Mouse (Mus musculus): ENCODE results near the gene Fkbp2. TPM values are rescaled to one million over a fixed set of nuclear protein-coding genes. Genes with fewer than 3 reads are reported as not detected.

Gene Fkbp2
- polyA plus RNA-seq, 1 experiment from 2014 or later, result 167 TPM

- ChIA-PET CTCF (interaction anchor here (1.2 to 2.0 kb wide), 4 partner anchors 13 to 26 kb away, joined by 4 to 10 read pairs (median 5); partner anchors contain the start of genes Bad and Gpr137), POLR2A (interaction anchor here (2.6 to 5.0 kb wide), 3 partner anchors 9 to 22 kb away, joined by 12 to 75 read pairs (median 44); partner anchors contain the start of genes Bad, Gpr137, Plcb3 and Ppp1r14b)
- DNase-seq (ENCODE audit: low read depth, low spot score), result no peak
- in situ Hi-C loops (cut with MboI; ENCODE audit: low pct_unique_long_range_greater_than_20kb), result no loop called here
- no peaks in the 10 kb centered on the region for H3K27me3 ChIP-seq
- no peak for TF ChIP-seq CTCF (IDR thresholded peaks at IDR 0.05)
- no peak for ATAC-seq
Measured at GRCm38 (mm10) chr19:6954046-6954445, 26.3 kb downstream of the Fkbp2 start.

GRCm38 (mm10) chr19:6952712-6953037, 27.6 kb downstream of the Fkbp2 start:
- POLR2A ChIA-PET, result interaction anchor here (1.0 to 5.0 kb wide), 8 partner anchors 10 to 39 kb away, joined by 4 to 75 read pairs (median 9); partner anchors contain the start of genes Bad, Dnajc4, Esrra and Gpr137
- in situ Hi-C loops (cut with MboI; ENCODE audit: low pct_unique_long_range_greater_than_20kb), result no loop called here
- no peak for TF ChIP-seq CTCF (IDR thresholded peaks at IDR 0.05)
- DNase-seq (ENCODE audit: low read depth, low spot score) (no peak), ATAC-seq (no peak)
- H3K27me3 ChIP-seq, result no peaks in the 10 kb centered on the region
- CTCF ChIA-PET, result interaction anchor here (0.9 to 3.5 kb wide), 8 partner anchors 10 to 27 kb away, joined by 3 to 21 read pairs (median 8); partner anchors contain the start of genes Bad, Gpr137 and Plcb3

- DNase-seq (ENCODE audit: low read depth, low spot score), result no peak
- no peaks in the 10 kb centered on the region for H3K27me3 ChIP-seq
- POLR2A ChIA-PET, result interaction anchor here (1.0 to 5.0 kb wide), 10 partner anchors 7 to 40 kb away, joined by 4 to 75 read pairs (median 6); partner anchors contain the start of genes Bad, Dnajc4, Esrra and Gpr137
- peak; percentile 23 for ATAC-seq
- no peak for TF ChIP-seq CTCF (IDR thresholded peaks at IDR 0.05)
- in situ Hi-C loops (cut with MboI; ENCODE audit: low pct_unique_long_range_greater_than_20kb), result no loop called here
- CTCF ChIA-PET, result interaction anchor here (0.9 to 3.5 kb wide), 8 partner anchors 10 to 33 kb away, joined by 3 to 21 read pairs (median 8); partner anchors contain the start of genes Bad, Gpr137 and Plcb3
Measured at GRCm38 (mm10) chr19:6951994-6952711, 28.1 kb downstream of the Fkbp2 start.

- ATAC-seq (peak; percentile 55), DNase-seq (ENCODE audit: low read depth, low spot score) (no peak)
- in situ Hi-C loops (cut with MboI; ENCODE audit: low pct_unique_long_range_greater_than_20kb), result no loop called here
- TF ChIP-seq CTCF (IDR thresholded peaks at IDR 0.05), result no peak
- ChIA-PET CTCF (interaction anchor here (0.9 to 3.5 kb wide), 9 partner anchors 10 to 33 kb away, joined by 3 to 21 read pairs (median 7); partner anchors contain the start of genes Bad, Gpr137 and Plcb3), POLR2A (interaction anchor here (1.0 to 5.0 kb wide), 13 partner anchors 8 to 43 kb away, joined by 3 to 75 read pairs (median 6); partner anchors contain the start of genes Bad, Catsperz, Dnajc4 and Esrra)
- H3K27me3 ChIP-seq, result no peaks in the 10 kb centered on the region
Measured at GRCm38 (mm10) chr19:6951381-6951968, 28.8 kb downstream of the Fkbp2 start.

- CTCF ChIA-PET, result interaction anchor here (0.9 to 3.5 kb wide), 8 partner anchors 9 to 32 kb away, joined by 3 to 21 read pairs (median 4); partner anchors contain the start of genes Bad and Gpr137
- no peak for TF ChIP-seq CTCF (IDR thresholded peaks at IDR 0.05)
- in situ Hi-C loops (cut with MboI; ENCODE audit: low pct_unique_long_range_greater_than_20kb), result no loop called here
- POLR2A ChIA-PET, result interaction anchor here (0.7 to 5.0 kb wide), 11 partner anchors 9 to 43 kb away, joined by 3 to 75 read pairs (median 6); partner anchors contain the start of genes Bad, Catsperz, Gpr137 and Plcb3
- no peaks in the 10 kb centered on the region for H3K27me3 ChIP-seq
- no peak for DNase-seq (ENCODE audit: low read depth, low spot score)
- ATAC-seq, result peak; percentile 22
Measured at GRCm38 (mm10) chr19:6950613-6951153, 29.6 kb downstream of the Fkbp2 start.

GRCm38 (mm10) chr19:6949951-6950350, 30.4 kb downstream of the Fkbp2 start:
- no peak for DNase-seq (ENCODE audit: low read depth, low spot score)
- no peaks in the 10 kb centered on the region for H3K27me3 ChIP-seq
- no peak for ATAC-seq
- ChIA-PET CTCF (interaction anchor here (1.0 to 3.5 kb wide), 6 partner anchors 8 to 30 kb away, joined by 3 to 21 read pairs (median 4); partner anchors contain the start of genes Bad and Gpr137), POLR2A (interaction anchor here (0.7 to 5.0 kb wide), 6 partner anchors 9 to 42 kb away, joined by 3 to 75 read pairs (median 6); partner anchors contain the start of genes Bad, Gpr137, Plcb3 and Ppp1r14b)
- TF ChIP-seq CTCF (IDR thresholded peaks at IDR 0.05), result no peak
- in situ Hi-C loops (cut with MboI; ENCODE audit: low pct_unique_long_range_greater_than_20kb), result no loop called here

GRCm38 (mm10) chr19:6949532-6949931, 30.8 kb downstream of the Fkbp2 start:
- DNase-seq (ENCODE audit: low read depth, low spot score) (no peak), ATAC-seq (no peak)
- in situ Hi-C loops (cut with MboI; ENCODE audit: low pct_unique_long_range_greater_than_20kb), result no loop called here
- POLR2A ChIA-PET, result interaction anchor here (1.3 to 5.0 kb wide), 5 partner anchors 8 to 40 kb away, joined by 4 to 75 read pairs (median 6); partner anchors contain the start of genes Bad, Esrra, Gpr137 and Plcb3
- CTCF ChIA-PET, result interaction anchor here (1.1 to 3.5 kb wide), 2 partner anchors 8 to 29 kb away, joined by 3 to 21 read pairs; partner anchors contain the start of genes Bad and Gpr137
- H3K27me3 ChIP-seq, result no peaks in the 10 kb centered on the region
- no peak for TF ChIP-seq CTCF (IDR thresholded peaks at IDR 0.05)

- H3K27me3 ChIP-seq, result no peaks in the 10 kb centered on the region
- DNase-seq (ENCODE audit: low read depth, low spot score), result no peak
- no peak for ATAC-seq
- no peak for TF ChIP-seq CTCF (IDR thresholded peaks at IDR 0.05)
- ChIA-PET CTCF (interaction anchor here (1.1 kb wide), 1 partner anchor 22 kb away, joined by 3 read pairs; no protein-coding TSS in a partner anchor), POLR2A (interaction anchor here (0.7 to 1.5 kb wide), 2 partner anchors 8 to 26 kb away, joined by 3 to 4 read pairs; partner anchors contain the start of gene Esrra)
- in situ Hi-C loops (cut with MboI; ENCODE audit: low pct_unique_long_range_greater_than_20kb), result no loop called here
Measured at GRCm38 (mm10) chr19:6948186-6948585, 32.1 kb downstream of the Fkbp2 start.

- DNase-seq (ENCODE audit: low read depth, low spot score), result no peak
- H3K27me3 ChIP-seq, result no peaks in the 10 kb centered on the region
- in situ Hi-C loops (cut with MboI; ENCODE audit: low pct_unique_long_range_greater_than_20kb), result no loop called here
- ChIA-PET CTCF (no interaction called here), POLR2A (interaction anchor here (1.5 kb wide), 1 partner anchor 26 kb away, joined by 4 read pairs; the partner anchor contains the start of gene Esrra)
- no peak for ATAC-seq
- TF ChIP-seq CTCF (IDR thresholded peaks at IDR 0.05), result no peak
Measured at GRCm38 (mm10) chr19:6947742-6948141, 32.6 kb downstream of the Fkbp2 start.

All from Patski (cell line).